Mouse (Mus musculus): ENCODE data around the gene BC037034. TPM values are rescaled to one million over a fixed set of nuclear protein-coding genes. Genes with fewer than 3 reads are reported as not detected.

The BC037034 gene
- polyA plus RNA-seq (2012; rRNA removed): 88.8 TPM in 2 replicates

- DNase-seq (ENCODE audit: extremely low spot score in 1 of 2, low spot score in 1 of 2): peak; percentile 82 to 93
Observed at GRCm38 (mm10) chr5:138263260-138264206, at the start of gene BC037034. TSS of gene BC037034 (minus strand) at chr5:138264033.

GRCm38 (mm10) chr5:138312795-138313194 lies 49.0 kb upstream of the BC037034 start:
- no peak for DNase-seq (ENCODE audit: extremely low spot score in 1 of 2, low spot score in 1 of 2)

GRCm38 (mm10) chr5:138299613-138300012 lies 35.8 kb upstream of the BC037034 start:
- no peak for DNase-seq (ENCODE audit: extremely low spot score in 1 of 2, low spot score in 1 of 2)

GRCm38 (mm10) chr5:138294158-138294557 lies 30.3 kb upstream of the BC037034 start:
- DNase-seq (ENCODE audit: extremely low spot score in 1 of 2, low spot score in 1 of 2): no peak

GRCm38 (mm10) chr5:138291638-138292037 lies 27.8 kb upstream of the BC037034 start:
- DNase-seq (ENCODE audit: extremely low spot score in 1 of 2, low spot score in 1 of 2): no peak

- DNase-seq (ENCODE audit: extremely low spot score in 1 of 2, low spot score in 1 of 2): no peak
Observed at GRCm38 (mm10) chr5:138287861-138288260, 24.0 kb upstream of the BC037034 start.

- DNase-seq (ENCODE audit: extremely low spot score in 1 of 2, low spot score in 1 of 2): no peak
Observed at GRCm38 (mm10) chr5:138283540-138283939, 19.7 kb upstream of the BC037034 start.

- no peak for DNase-seq (ENCODE audit: extremely low spot score in 1 of 2, low spot score in 1 of 2)
Observed at GRCm38 (mm10) chr5:138281798-138282197, 18.0 kb upstream of the BC037034 start.

- DNase-seq (ENCODE audit: extremely low spot score in 1 of 2, low spot score in 1 of 2): no peak
Observed at GRCm38 (mm10) chr5:138280829-138281228, 17.0 kb upstream of the BC037034 start.

- no peak for DNase-seq (ENCODE audit: extremely low spot score in 1 of 2, low spot score in 1 of 2)
Observed at GRCm38 (mm10) chr5:138280425-138280768, 16.6 kb upstream of the BC037034 start.

GRCm38 (mm10) chr5:138279585-138280424 lies 16.0 kb upstream of the BC037034 start, which contains the start of the genes Gm43720, Gpc2 and Stag3:
TSS of gene Gm43720 (minus strand) at chr5:138279958.
TSS of gene Gpc2 (minus strand) at chr5:138280005.
TSS of gene Stag3 (plus strand) at chr5:138280240.
- peak; percentile 53 to 74 for DNase-seq (ENCODE audit: extremely low spot score in 1 of 2, low spot score in 1 of 2)

GRCm38 (mm10) chr5:138277994-138278393 lies 14.2 kb upstream of the BC037034 start:
- DNase-seq (ENCODE audit: extremely low spot score in 1 of 2, low spot score in 1 of 2): no peak

- DNase-seq (ENCODE audit: extremely low spot score in 1 of 2, low spot score in 1 of 2): no peak
Observed at GRCm38 (mm10) chr5:138275216-138276050, 11.6 kb upstream of the BC037034 start.

- no peak for DNase-seq (ENCODE audit: extremely low spot score in 1 of 2, low spot score in 1 of 2)
Observed at GRCm38 (mm10) chr5:138274186-138274585, 10.4 kb upstream of the BC037034 start.

- no peak for DNase-seq (ENCODE audit: extremely low spot score in 1 of 2, low spot score in 1 of 2)
Observed at GRCm38 (mm10) chr5:138272409-138272923, 8.6 kb upstream of the BC037034 start, which contains the start of gene Gal3st4. TSS of gene Gal3st4 (minus strand) at chr5:138272840.

- no peak for DNase-seq (ENCODE audit: extremely low spot score in 1 of 2, low spot score in 1 of 2)
Observed at GRCm38 (mm10) chr5:138271232-138271631, 7.4 kb upstream of the BC037034 start.

GRCm38 (mm10) chr5:138268980-138269379 lies 5.1 kb upstream of the BC037034 start:
- DNase-seq (ENCODE audit: extremely low spot score in 1 of 2, low spot score in 1 of 2): no peak

- no peak for DNase-seq (ENCODE audit: extremely low spot score in 1 of 2, low spot score in 1 of 2)
Observed at GRCm38 (mm10) chr5:138267114-138267513, 3.3 kb upstream of the BC037034 start.

- no peak for DNase-seq (ENCODE audit: extremely low spot score in 1 of 2, low spot score in 1 of 2)
Observed at GRCm38 (mm10) chr5:138265712-138266111, 1.9 kb upstream of the BC037034 start.

- DNase-seq (ENCODE audit: extremely low spot score in 1 of 2, low spot score in 1 of 2): no peak
Observed at GRCm38 (mm10) chr5:138264207-138264578, 360 bp upstream of the BC037034 start.
